Mouse (Mus musculus) liver (tissue): ENCODE measurements at regions not wholly inside any gene's neighbourhood (a gene's known extent, or its start where the extent isn't known, plus 50 kb on each side); places are given as distances from the start of the nearest gene placed in this dataset.

ENCODE experiments used
- DNase-seq: peaks from one replicate; pipeline ENCODE4 v3.0.0-alpha.2; 2020; ENCODE audit warnings: mixed read lengths

- DNase-seq: no peak
These were observed 171.0 kb downstream of the Rab11fip4 start for GRCm38 (mm10) chr11:79762027-79762426.

GRCm38 (mm10) chr11:79760533-79760932 lies 169.5 kb downstream of the Rab11fip4 start:
- no peak for DNase-seq

GRCm38 (mm10) chr11:79758281-79758680 lies 167.3 kb downstream of the Rab11fip4 start:
- no peak for DNase-seq

- no peak for DNase-seq
These were observed 166.6 kb downstream of the Rab11fip4 start for GRCm38 (mm10) chr11:79757513-79758071.

GRCm38 (mm10) chr11:79756305-79756846 lies 165.4 kb downstream of the Rab11fip4 start:
- DNase-seq: no peak

GRCm38 (mm10) chr11:79753491-79753890 lies 162.5 kb downstream of the Rab11fip4 start:
- DNase-seq: no peak

- no peak for DNase-seq
These were observed 161.9 kb downstream of the Rab11fip4 start for GRCm38 (mm10) chr11:79752717-79753480.

GRCm38 (mm10) chr11:79751751-79752716 lies 161.0 kb downstream of the Rab11fip4 start:
- DNase-seq: no peak

GRCm38 (mm10) chr11:79750943-79751342 lies 159.9 kb downstream of the Rab11fip4 start:
- DNase-seq: no peak

GRCm38 (mm10) chr11:79749755-79750434 lies 158.9 kb downstream of the Rab11fip4 start:
- no peak for DNase-seq

GRCm38 (mm10) chr11:79749141-79749540 lies 158.1 kb downstream of the Rab11fip4 start:
- DNase-seq: no peak

- DNase-seq: no peak
These were observed 157.7 kb downstream of the Rab11fip4 start for GRCm38 (mm10) chr11:79748606-79749125.

- DNase-seq: no peak
These were observed 156.8 kb downstream of the Rab11fip4 start for GRCm38 (mm10) chr11:79747801-79748200.
